Comparison of ENCODE assay signal across 8 mouse cellular contexts in the genomic region with DNA sequence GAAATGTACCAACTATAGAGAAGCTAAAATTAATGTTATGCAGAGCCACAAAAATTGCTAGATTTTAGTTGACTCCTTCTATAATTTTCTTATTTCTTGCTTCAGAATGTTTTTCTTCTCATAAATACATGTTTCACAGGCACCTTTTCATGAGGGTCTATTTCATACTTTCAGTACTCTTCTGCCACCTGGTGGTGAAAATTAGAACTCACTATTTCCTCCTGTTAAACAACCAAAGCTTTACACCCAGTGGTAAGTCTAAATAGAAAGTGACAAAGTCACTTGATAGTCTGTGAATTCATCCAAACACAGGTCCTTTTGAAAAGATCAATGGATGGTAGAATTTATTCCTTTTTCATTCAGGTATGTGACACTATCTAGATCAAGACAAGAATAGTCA. TPM values are rescaled to one million over a fixed set of nuclear protein-coding genes. Genes with fewer than 3 reads are reported as not detected.
DNase-seq lines count a peak whose midpoint lies in the region; ATAC-seq and TF ChIP-seq lines count a peak whose summit lies in the region.

No protein-coding gene starts in this region.

- no peak for ATAC-seq in heart, embryonic 12.5 days (ENCODE audit: insufficient number of reproducible peaks, low FRiP score)
- peak; percentile 54; the same call in 1 of the 2 replicates for ATAC-seq in G1E (ENCODE audit: extremely low read depth, insufficient number of reproducible peaks, low FRiP score, poor library complexity, severe bottlenecking)

- intact Hi-C loops in heart, postnatal 10 days (cut with DNase I), result no loop called here

- H3K27ac ChIP-seq in heart, embryonic 12.5 days (ENCODE audit: poor library complexity, severe bottlenecking), result no peak overlapping the region

- peak; percentile 47 to 75 for DNase-seq in heart, postnatal 10 days
- DNase-seq in 3T3-L1 (ENCODE audit: low read depth, low spot score), result peak; percentile 81
- peak; percentile 23 for DNase-seq in G1E (ENCODE audit: low spot score)
- peak; percentile 83 for DNase-seq in embryo, embryonic 11 days
- DNase-seq in layer of hippocampus, adult 9-11 months, result peak; percentile 76
- peak; percentile 88 for DNase-seq in retina, embryonic 14.5 days (ENCODE audit: low spot score)
- DNase-seq in spleen, adult 12 weeks (ENCODE audit: low spot score), result no peak

- H3K9me3 ChIP-seq in heart, embryonic 12.5 days (replicated peaks), result no peaks in the 10 kb centered on the region
- H3K9me3 ChIP-seq in G1E (replicated peaks), result no peaks in the 10 kb centered on the region

- no peak overlapping the region for H3K4me2 ChIP-seq in heart, embryonic 12.5 days

- TF ChIP-seq CTCF in G1E (IDR thresholded peaks at IDR 0.05; ENCODE audit: low read depth, low read length), result peak; percentile 43; the same call in 1 of the 2 replicates

- no peaks in the 10 kb centered on the region for H3K4me1 ChIP-seq in heart, embryonic 12.5 days (replicated peaks)
- no peaks in the 10 kb centered on the region for H3K4me1 ChIP-seq in G1E (ENCODE audit: insufficient read depth, low read depth, low read length)

- no peaks in the 10 kb centered on the region for H3K27me3 ChIP-seq in heart, embryonic 12.5 days (replicated peaks)
- H3K27me3 ChIP-seq in G1E (ENCODE audit: insufficient read depth, low read length), result no peaks in the 10 kb centered on the region

- H3K9ac ChIP-seq in heart, embryonic 12.5 days, result no peak overlapping the region

- no peaks in the 10 kb centered on the region for H3K36me3 ChIP-seq in heart, embryonic 12.5 days
- H3K36me3 ChIP-seq in G1E (replicated peaks), result no peaks in the 10 kb centered on the region

- no peak overlapping the region for H3K4me3 ChIP-seq in heart, embryonic 12.5 days
- no peak overlapping the region for H3K4me3 ChIP-seq in G1E (ENCODE audit: low read depth, low read length)

RNA-seq across cellular contexts. Expression of a gene that starts 43.2 kb away (rescaled TPM):
- 10 to 100 TPM; 20.9 to 21.5 TPM for total RNA-seq in heart, postnatal 10 days (2021)
- 29.0 and 29.1 TPM in 2 replicates for polyA plus RNA-seq in heart, embryonic 12.5 days (2016; fragmentation: Nextera tagmentation; extraction: Ambion mirVana)
- total RNA-seq in G1E (2014; fragmentation: Nextera tagmentation) (72.0 and 95.8 TPM in 2 replicates), G1E (2017) (27.5 and 30.5 TPM in 2 replicates)
- polyA plus RNA-seq in G1E (2012), result 4.9 and 6.2 TPM in 2 replicates

RNA-seq across cellular contexts. Expression of a gene that starts 54.2 kb away (rescaled TPM):
- total RNA-seq in heart, postnatal 10 days (2021), result 100 to 1,000 TPM; 105 to 118 TPM
- polyA plus RNA-seq in heart, embryonic 12.5 days (2016; fragmentation: Nextera tagmentation; extraction: Ambion mirVana), result 65.2 and 65.5 TPM in 2 replicates
- 73.7 and 89.0 TPM in 2 replicates for total RNA-seq in G1E (2014; fragmentation: Nextera tagmentation)
- total RNA-seq in G1E (2017), result 55.0 and 61.8 TPM in 2 replicates
- 4.0 and 8.6 TPM in 2 replicates for polyA plus RNA-seq in G1E (2012)
